In genomic region chr4:114983020-114983419, GRCm38 (mm10) we compare ENCODE assay signal across 14 mouse cellular contexts. TPM values are rescaled to one million over a fixed set of nuclear protein-coding genes. Genes with fewer than 3 reads are reported as not detected.
DNase-seq lines count a peak whose midpoint lies in the region; ATAC-seq and TF ChIP-seq lines count a peak whose summit lies in the region.
"Had no signal": no experiment of that assay in that cellular context is flagged by ENCODE, and none has a peak within 500 bp of the region (broad histone marks: within the 10 kb centered on the region; RNA-seq: fewer than 3 reads in every experiment).

No protein-coding gene starts in this region.

- H3K9ac ChIP-seq in forebrain, embryonic 14.5 days (ENCODE audit: low read length) = no peak overlapping the region
- no peak overlapping the region for H3K9ac ChIP-seq in forebrain, embryonic 12.5 days
- no peak overlapping the region for H3K9ac ChIP-seq in liver, postnatal 0 days (replicated peaks)
- H3K9ac ChIP-seq in kidney, embryonic 16.5 days (replicated peaks; ENCODE audit: low read length) = no peak overlapping the region
- H3K9ac ChIP-seq: limb, embryonic 13.5 days had no signal

- H3K4me2 ChIP-seq in forebrain, embryonic 14.5 days (ENCODE audit: low read length) = no peak overlapping the region
- no peak overlapping the region for H3K4me2 ChIP-seq in forebrain, embryonic 12.5 days
- H3K4me2 ChIP-seq in liver, postnatal 0 days (ENCODE audit: low read depth, low read length) = no peak overlapping the region
- peak overlapping the region; percentile 8 for H3K4me2 ChIP-seq in myocyte (ENCODE audit: low read depth)
- H3K4me2 ChIP-seq in kidney, embryonic 16.5 days (replicated peaks; ENCODE audit: low read depth, low read length) = no peak overlapping the region
- H3K4me2 ChIP-seq: limb, embryonic 13.5 days had no signal

- H3K4me1 ChIP-seq in forebrain, embryonic 14.5 days (ENCODE audit: control insufficient read depth, insufficient read depth, low read length) = peaks cover 22% of the 10 kb centered on the region; the same call in 1 of the 2 replicates
- H3K4me1 ChIP-seq in forebrain, embryonic 12.5 days = peaks cover 16% of the 10 kb centered on the region
- peaks cover 16% of the 10 kb centered on the region for H3K4me1 ChIP-seq in liver, postnatal 0 days (ENCODE audit: insufficient read depth)
- H3K4me1 ChIP-seq in kidney, embryonic 16.5 days (ENCODE audit: insufficient read depth, low read length) = peaks cover 11% of the 10 kb centered on the region

- no peak for TF ChIP-seq EP300 in liver, postnatal 0 days (IDR thresholded peaks at IDR 0.05; ENCODE audit: low read depth)

- DNase-seq in forebrain, embryonic 14.5 days (ENCODE audit: low spot score) = peak; percentile 19
- no peak for DNase-seq in liver, postnatal 0 days
- DNase-seq in liver (no peak), NIH3T3 (ENCODE audit: low read depth) (peak; percentile 75)
- DNase-seq in cerebellum, adult 9-11 months = no peak
- DNase-seq: cerebellum, postnatal 14 days; gastrocnemius, postnatal 25 days had no signal

- no peak overlapping the region for H3K4me3 ChIP-seq in forebrain, embryonic 14.5 days (ENCODE audit: low read depth, low read length)
- H3K4me3 ChIP-seq in forebrain, embryonic 12.5 days (replicated peaks) = no peak overlapping the region
- H3K4me3 ChIP-seq in liver, postnatal 0 days (ENCODE audit: low read depth, low read length) = no peak overlapping the region
- no peak overlapping the region for H3K4me3 ChIP-seq in myocyte
- H3K4me3 ChIP-seq in kidney, embryonic 16.5 days (ENCODE audit: low read length) = no peak overlapping the region
- H3K4me3 ChIP-seq: limb, embryonic 13.5 days had no signal

- no peak overlapping the region for H3ac ChIP-seq in myocyte (ENCODE audit: control insufficient read depth, insufficient read length)

- no peak overlapping the region for H3K27ac ChIP-seq in forebrain, embryonic 14.5 days (ENCODE audit: low read depth, low read length)
- H3K27ac ChIP-seq in forebrain, embryonic 12.5 days = no peak overlapping the region
- H3K27ac ChIP-seq in liver, postnatal 0 days (ENCODE audit: low read depth) = no peak overlapping the region
- H3K27ac ChIP-seq in kidney, embryonic 16.5 days (ENCODE audit: low read length) = no peak overlapping the region
- H3K27ac ChIP-seq: limb, embryonic 13.5 days had no signal

- 84% methylated on average over 1 of the region's 1 CpGs for WGBS in forebrain, embryonic 14.5 days
- 95% methylated on average over 1 of the region's 1 CpGs for WGBS in forebrain, embryonic 12.5 days
- WGBS in liver, postnatal 0 days (ENCODE audit: insufficient replicate concordance) = 65% methylated on average over 1 of the region's 1 CpGs
- WGBS in kidney, embryonic 16.5 days = 89% methylated on average over 1 of the region's 1 CpGs

- H3K79me2 ChIP-seq in myocyte (ENCODE audit: control insufficient read depth, insufficient read depth) = peaks cover 83% of the 10 kb centered on the region

- TF ChIP-seq POLR2A in myocyte (IDR thresholded peaks at IDR 0.05; ENCODE audit: insufficient read length, low read depth) = no peak

- H3K27me3 ChIP-seq in forebrain, embryonic 14.5 days (replicated peaks; ENCODE audit: control insufficient read depth, insufficient read depth, low read length) = no peaks in the 10 kb centered on the region
- H3K27me3 ChIP-seq in forebrain, embryonic 12.5 days = no peaks in the 10 kb centered on the region
- H3K27me3 ChIP-seq in liver, postnatal 0 days (ENCODE audit: insufficient read depth, low read length) = no peaks in the 10 kb centered on the region
- H3K27me3 ChIP-seq in myocyte (ENCODE audit: control insufficient read depth, insufficient read depth, insufficient read length) = no peaks in the 10 kb centered on the region
- no peaks in the 10 kb centered on the region for H3K27me3 ChIP-seq in kidney, embryonic 16.5 days (ENCODE audit: insufficient read depth, low read length)
- H3K27me3 ChIP-seq: limb, embryonic 13.5 days had no signal

- no peaks in the 10 kb centered on the region for H3K9me3 ChIP-seq in forebrain, embryonic 14.5 days (replicated peaks; ENCODE audit: control insufficient read depth, low read length)
- H3K9me3 ChIP-seq in forebrain, embryonic 12.5 days = no peaks in the 10 kb centered on the region
- no peaks in the 10 kb centered on the region for H3K9me3 ChIP-seq in liver, postnatal 0 days (ENCODE audit: low read length)
- no peaks in the 10 kb centered on the region for H3K9me3 ChIP-seq in kidney, embryonic 16.5 days (ENCODE audit: low read length)
- H3K9me3 ChIP-seq: limb, embryonic 13.5 days had no signal

- H3K36me3 ChIP-seq in forebrain, embryonic 14.5 days (ENCODE audit: control insufficient read depth, insufficient read depth, low read length) = peaks cover 3% of the 10 kb centered on the region; the same call in 1 of the 2 replicates
- no peaks in the 10 kb centered on the region for H3K36me3 ChIP-seq in forebrain, embryonic 12.5 days (replicated peaks)
- H3K36me3 ChIP-seq in liver, postnatal 0 days (replicated peaks; ENCODE audit: insufficient read depth, low read length) = no peaks in the 10 kb centered on the region
- H3K36me3 ChIP-seq in myocyte (ENCODE audit: control insufficient read depth, insufficient read depth) = no peaks in the 10 kb centered on the region
- H3K36me3 ChIP-seq in kidney, embryonic 16.5 days (ENCODE audit: insufficient read depth, low read length) = no peaks in the 10 kb centered on the region
- H3K36me3 ChIP-seq: limb, embryonic 13.5 days had no signal

- peak; percentile 51 for TF ChIP-seq CTCF in liver, postnatal 0 days (IDR thresholded peaks at IDR 0.05; ENCODE audit: low read depth)

- ATAC-seq in forebrain, embryonic 14.5 days = no peak
- no peak for ATAC-seq in forebrain, embryonic 12.5 days (ENCODE audit: low FRiP score)
- ATAC-seq in liver, postnatal 0 days = no peak
- no peak for ATAC-seq in kidney, embryonic 16.5 days (ENCODE audit: low FRiP score, low TSS enrichment)
- ATAC-seq: midbrain, embryonic 16.5 days had no signal

TF ChIP-seq in myocyte, 11 proteins besides CTCF, POLR2A, EP300 and RAD21:
- TF ChIP-seq SRF (IDR thresholded peaks at IDR 0.05; ENCODE audit: control insufficient read depth, insufficient read length, low read depth) (no peak), REST (IDR thresholded peaks at IDR 0.05; ENCODE audit: insufficient read depth, insufficient read length) (no peak), MYOD1 (IDR thresholded peaks at IDR 0.05; ENCODE audit: control insufficient read depth in 1 of 3, insufficient read length in 2 of 3, low read depth in 2 of 3) (no peak), CEBPB (IDR thresholded peaks at IDR 0.05; ENCODE audit: insufficient read depth, poor library complexity, severe bottlenecking) (no peak), USF1 (IDR thresholded peaks at IDR 0.05; ENCODE audit: low read depth) (no peak), MYOG (IDR thresholded peaks at IDR 0.05; ENCODE audit: control insufficient read depth in 1 of 3, insufficient read depth in 1 of 3, insufficient read length in 2 of 3, low read depth in 2 of 3) (no peak), POLR2AphosphoS2 (IDR thresholded peaks at IDR 0.05; ENCODE audit: insufficient read length, low read depth) (no peak), MAX (IDR thresholded peaks at IDR 0.05; ENCODE audit: low read depth) (no peak)
TF ChIP-seq in myocyte: peak in this region for 0.

RNA-seq across cellular contexts. Expression of gene Cmpk1, which starts 4.0 kb away (rescaled TPM):
- polyA plus RNA-seq in forebrain, embryonic 14.5 days (2014; fragmentation: Nextera tagmentation; extraction: Ambion mirVana) = 165 and 189 TPM in 2 replicates
- 123 and 129 TPM in 2 replicates for polyA plus RNA-seq in forebrain, embryonic 12.5 days (2016; fragmentation: Nextera tagmentation; extraction: Ambion mirVana)
- polyA plus RNA-seq in liver, postnatal 0 days (2015; fragmentation: Nextera tagmentation; extraction: Ambion mirVana) = 59.9 and 67.8 TPM in 2 replicates
- polyA plus RNA-seq in myocyte (2012; fragmentation: generic; extraction: Trizol) = 18.3 TPM
- 72.5 and 89.1 TPM in 2 replicates for polyA plus RNA-seq in kidney, embryonic 16.5 days (2015; fragmentation: Nextera tagmentation; extraction: Ambion mirVana)

RNA-seq across cellular contexts. Expression of gene Stil, which starts 16.9 kb away (rescaled TPM):
- 8.2 and 8.8 TPM in 2 replicates for polyA plus RNA-seq in forebrain, embryonic 14.5 days (2014; fragmentation: Nextera tagmentation; extraction: Ambion mirVana)
- polyA plus RNA-seq in forebrain, embryonic 12.5 days (2016; fragmentation: Nextera tagmentation; extraction: Ambion mirVana) = 20.7 and 21.0 TPM in 2 replicates
- polyA plus RNA-seq in liver, postnatal 0 days (2015; fragmentation: Nextera tagmentation; extraction: Ambion mirVana) = 3.3 and 3.4 TPM in 2 replicates
- 1.6 TPM for polyA plus RNA-seq in myocyte (2012; fragmentation: generic; extraction: Trizol)
- 12.0 and 12.9 TPM in 2 replicates for polyA plus RNA-seq in kidney, embryonic 16.5 days (2015; fragmentation: Nextera tagmentation; extraction: Ambion mirVana)

RNA-seq across cellular contexts. Expression of gene Foxe3, which starts 57.2 kb away (rescaled TPM):
- polyA plus RNA-seq in forebrain, embryonic 14.5 days (2014; fragmentation: Nextera tagmentation; extraction: Ambion mirVana) = not detected in 2 replicates
- polyA plus RNA-seq in forebrain, embryonic 12.5 days (2016; fragmentation: Nextera tagmentation; extraction: Ambion mirVana) = not detected in 2 replicates
- not detected in 2 replicates for polyA plus RNA-seq in liver, postnatal 0 days (2015; fragmentation: Nextera tagmentation; extraction: Ambion mirVana)
- not detected for polyA plus RNA-seq in myocyte (2012; fragmentation: generic; extraction: Trizol)
- not detected in 2 replicates for polyA plus RNA-seq in kidney, embryonic 16.5 days (2015; fragmentation: Nextera tagmentation; extraction: Ambion mirVana)
- polyA plus RNA-seq: large intestine, adult 2 months; limb, embryonic 13.5 days; midbrain, embryonic 16.5 days; stomach, embryonic 16.5 days had no signal

Comparison
In these comparisons a context has a peak if more than half of its experiments do, and no peak if none do; other contexts are left out.
1. DNase-seq: peak in forebrain, embryonic 14.5 days (single experiment) and NIH3T3 (single experiment); none in liver, postnatal 0 days (single experiment), liver (single experiment) and cerebellum, adult 9-11 months (single experiment).